Mouse (Mus musculus) cerebellum, adult 8-10 months (tissue): ENCODE measurements around the gene Sirt2.

ENCODE experiments used
- DNase-seq: peaks from one replicate; pipeline ENCODE4 v3.0.0; 2022

Gene Sirt2

DNA sequence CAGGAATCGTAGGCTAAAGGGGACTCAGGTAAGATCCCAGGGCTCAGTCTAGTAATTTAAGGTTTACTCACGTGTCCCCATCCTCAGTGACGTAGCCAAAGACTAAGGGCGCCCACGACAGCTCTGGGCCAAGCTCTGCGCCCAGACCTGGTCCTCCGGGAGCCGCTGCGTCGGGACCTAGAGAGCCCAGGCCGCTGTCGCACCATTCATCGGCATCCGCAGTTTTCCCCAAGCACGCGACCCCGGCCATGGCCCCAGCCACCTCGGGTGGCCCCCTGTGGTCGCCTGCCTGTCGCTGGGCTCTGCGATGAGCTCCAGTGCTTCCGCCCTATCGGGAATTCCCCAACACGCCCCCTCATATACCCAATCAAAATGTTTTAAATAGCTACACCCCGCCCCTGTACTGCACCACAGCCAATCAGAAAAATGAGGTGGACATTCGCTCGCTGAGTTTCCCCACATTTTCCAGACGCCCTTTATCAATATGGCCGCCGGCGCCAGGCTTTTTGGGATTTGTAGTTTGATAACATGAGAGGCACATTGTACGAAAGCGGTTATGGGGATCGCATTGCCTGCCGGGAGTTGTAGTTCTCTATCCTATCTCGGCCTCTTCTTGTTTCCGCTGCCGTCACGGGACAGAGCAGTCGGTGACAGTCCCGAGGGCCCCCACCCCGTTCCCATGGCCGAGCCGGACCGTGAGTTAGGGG lies at the start of gene Sirt2:
Gene Sirt2, plus strand, starts transcription at position 563 of the 707 bp plus-strand sequence.
- peak; percentile 97 for DNase-seq

- DNase-seq: no peak
Measured at GRCm38 (mm10) chr7:28717726-28718125, 48.8 kb upstream of the Sirt2 start.

- no peak for DNase-seq
Measured at GRCm38 (mm10) chr7:28719159-28719558, 47.4 kb upstream of the Sirt2 start.

- no peak for DNase-seq
Measured at GRCm38 (mm10) chr7:28719650-28720049, 46.9 kb upstream of the Sirt2 start.

DNA sequence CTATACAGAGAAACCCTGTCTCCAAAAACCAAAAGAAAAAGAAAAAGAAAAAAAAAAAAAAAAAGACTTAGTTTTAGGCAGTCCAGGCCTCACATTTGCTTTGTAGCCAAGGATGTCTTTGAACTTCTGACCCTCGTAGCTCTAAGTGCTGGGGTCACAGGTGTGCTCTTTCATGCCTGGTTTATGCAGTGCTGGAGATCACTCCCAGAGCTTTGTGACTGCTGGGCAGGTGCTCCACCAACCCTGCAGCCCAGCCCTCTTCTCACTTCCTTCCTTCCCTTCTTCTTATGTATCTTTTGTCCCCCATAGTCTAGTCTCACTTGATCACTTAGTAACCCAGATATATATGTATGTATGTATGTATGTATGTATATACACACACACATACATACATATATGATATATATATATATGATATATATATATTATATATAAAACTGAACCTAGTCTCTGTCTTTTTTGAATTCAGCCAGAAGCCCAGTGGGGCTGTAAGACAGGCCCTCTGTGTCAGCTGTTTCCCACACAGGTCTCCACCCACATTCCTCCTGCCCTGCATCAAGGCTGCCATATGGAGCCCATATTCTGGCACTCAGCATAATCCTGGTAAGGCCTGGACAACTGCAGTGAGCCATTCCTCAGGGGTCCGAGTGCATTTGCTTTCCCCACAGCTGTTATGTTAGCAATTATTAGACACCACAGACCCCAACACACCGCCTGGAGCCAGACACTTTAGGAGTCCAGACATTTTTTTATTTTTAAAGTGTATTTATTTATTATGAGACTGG lies 45.6 kb upstream of the Sirt2 start:
- no peak for DNase-seq

- DNase-seq: no peak
Measured at GRCm38 (mm10) chr7:28722079-28722478, 44.5 kb upstream of the Sirt2 start.

DNA sequence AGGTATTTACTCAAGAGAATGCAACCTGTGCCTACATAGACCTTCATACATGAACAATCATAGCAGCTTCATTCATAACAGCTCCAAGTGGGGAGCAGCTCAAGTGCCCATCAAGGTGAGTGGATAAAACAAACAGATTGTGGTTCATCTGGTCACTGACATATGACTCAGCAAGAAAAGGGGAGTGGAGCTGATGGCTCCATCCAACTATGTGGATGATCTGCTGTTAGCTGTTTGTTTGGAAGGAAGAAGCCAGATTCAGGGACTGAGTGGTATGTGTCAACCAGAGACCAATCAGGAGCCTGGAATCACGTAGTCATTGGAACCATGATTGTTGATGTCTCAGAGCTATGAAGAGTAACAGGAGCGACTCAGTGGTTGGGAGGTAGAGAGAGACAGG lies 41.9 kb upstream of the Sirt2 start:
- no peak for DNase-seq

- peak; percentile 84 for DNase-seq
Measured at GRCm38 (mm10) chr7:28726600-28726999, 39.9 kb upstream of the Sirt2 start.

GRCm38 (mm10) chr7:28727649-28728340 lies 38.7 kb upstream of the Sirt2 start:
- no peak for DNase-seq

- DNase-seq: peak; percentile 58
Measured at GRCm38 (mm10) chr7:28732341-28733142, 34.0 kb upstream of the Sirt2 start.

DNA sequence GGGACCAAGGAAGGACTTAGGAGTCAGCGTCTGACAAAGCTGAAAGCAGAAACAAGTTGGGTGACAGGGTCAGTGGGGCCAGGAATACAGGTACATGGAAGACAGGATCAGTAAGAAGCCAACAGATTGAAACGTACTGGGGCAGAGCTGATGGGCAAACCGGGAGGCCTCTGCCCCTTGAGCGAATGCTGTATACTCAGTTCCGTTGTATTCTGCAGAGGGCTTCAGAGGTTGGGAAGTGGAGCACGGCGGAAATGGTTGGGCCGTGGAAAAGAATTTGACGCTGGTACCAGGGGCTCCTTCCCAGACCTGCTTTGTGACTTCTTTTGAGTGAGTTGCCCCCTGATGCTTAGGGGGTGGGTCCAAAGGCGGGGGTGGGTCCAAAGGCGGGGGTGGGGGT lies 33.3 kb upstream of the Sirt2 start:
- DNase-seq: no peak

GRCm38 (mm10) chr7:28735701-28736100 lies 30.8 kb upstream of the Sirt2 start:
- DNase-seq: no peak

- no peak for DNase-seq
Measured at GRCm38 (mm10) chr7:28739829-28740228, 26.7 kb upstream of the Sirt2 start.

DNA sequence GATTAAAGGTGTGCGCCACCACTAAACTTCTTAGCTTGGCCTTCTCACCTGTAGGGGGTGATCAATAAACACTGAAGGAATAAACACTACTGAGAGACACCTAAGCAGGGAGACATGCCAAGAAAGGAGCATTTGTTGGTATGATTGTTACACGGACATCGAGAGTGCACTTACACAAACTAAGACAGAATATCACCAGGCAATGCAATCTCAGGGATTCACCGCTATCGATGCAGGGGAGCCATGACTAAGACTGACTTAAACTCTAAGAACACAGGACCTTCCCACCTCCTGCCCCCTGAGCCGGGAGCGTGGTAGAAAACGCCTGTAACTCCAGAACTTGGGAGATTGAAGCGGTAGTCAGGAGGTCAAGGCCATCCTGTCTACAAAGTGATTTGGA lies 25.6 kb upstream of the Sirt2 start:
- no peak for DNase-seq

- no peak for DNase-seq
Measured at GRCm38 (mm10) chr7:28741368-28741708, 25.2 kb upstream of the Sirt2 start.

GRCm38 (mm10) chr7:28741709-28742438 lies 24.7 kb upstream of the Sirt2 start, which contains the start of the genes Mrps12 and Sars2:
Mrps12 (minus strand) TSS chr7:28741820.
Sars2 (plus strand) TSS chr7:28741992.
- DNase-seq: peak; percentile 97

GRCm38 (mm10) chr7:28749935-28750334 lies 16.6 kb upstream of the Sirt2 start:
- DNase-seq: no peak

DNA sequence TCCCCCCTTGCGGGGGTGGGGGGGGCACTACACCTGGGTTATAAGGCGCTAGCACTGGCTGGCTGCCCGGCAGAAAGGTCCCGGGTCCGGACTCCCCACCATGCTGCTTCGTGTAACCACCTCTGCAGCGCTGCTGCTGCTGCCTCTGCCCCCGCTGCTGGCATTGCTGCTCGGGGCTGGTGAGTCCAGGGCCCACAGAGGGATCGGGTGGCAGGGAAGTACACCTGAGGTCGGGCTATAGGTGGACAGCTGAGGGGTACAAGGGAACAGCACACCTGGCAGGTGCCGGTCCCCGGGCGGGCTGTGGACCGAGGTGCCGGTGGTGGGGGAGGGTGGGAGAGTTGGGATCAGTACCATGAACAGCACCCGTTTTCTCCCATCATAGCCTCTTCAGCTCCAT lies 10.5 kb upstream of the Sirt2 start, which contains the start of gene Ccer2:
Gene Ccer2, plus strand, starts transcription at position 96 of the 400 bp plus-strand sequence.
- DNase-seq: no peak

DNA sequence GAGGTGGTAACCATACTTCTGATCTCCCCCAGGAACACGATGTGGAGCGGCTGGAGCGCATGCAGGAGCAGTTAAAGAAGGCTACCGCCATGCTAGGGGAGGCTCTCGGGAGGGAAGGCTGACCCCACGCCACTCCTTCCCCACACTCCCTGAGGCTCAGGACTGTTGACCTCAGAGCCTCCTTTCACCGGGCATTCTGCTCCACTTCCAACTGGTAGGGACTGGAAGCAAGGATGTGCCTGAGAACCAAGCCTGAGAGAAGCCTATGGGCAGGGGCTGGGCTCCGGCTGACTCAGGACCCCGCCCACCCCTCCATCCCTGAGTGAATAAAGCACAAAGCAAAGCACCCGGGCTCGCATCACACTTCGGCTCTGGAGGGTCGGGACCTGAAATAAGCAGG lies 7.9 kb upstream of the Sirt2 start:
- DNase-seq: no peak

DNA sequence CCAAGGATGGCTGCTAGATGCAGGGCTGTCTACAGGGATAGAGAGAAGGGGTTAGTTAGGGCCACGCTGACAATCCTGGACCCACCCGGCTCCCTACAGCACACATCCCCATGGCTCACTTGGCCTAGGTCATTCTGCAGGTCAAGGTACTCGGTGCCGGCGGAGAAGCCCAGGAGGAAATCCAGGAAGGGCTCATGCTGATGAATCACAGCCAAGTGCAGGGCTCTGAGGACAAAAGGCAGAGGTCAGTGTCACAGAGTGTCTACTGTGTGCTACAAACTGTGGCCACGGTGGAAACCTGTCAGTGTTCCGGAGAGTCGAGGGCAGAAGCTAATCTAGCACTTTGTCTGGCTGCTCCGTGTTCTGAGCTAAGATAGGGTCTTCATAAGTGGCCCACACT lies 4.6 kb upstream of the Sirt2 start:
- DNase-seq: no peak

- no peak for DNase-seq
Measured at GRCm38 (mm10) chr7:28765211-28765610, 1.3 kb upstream of the Sirt2 start.

DNA sequence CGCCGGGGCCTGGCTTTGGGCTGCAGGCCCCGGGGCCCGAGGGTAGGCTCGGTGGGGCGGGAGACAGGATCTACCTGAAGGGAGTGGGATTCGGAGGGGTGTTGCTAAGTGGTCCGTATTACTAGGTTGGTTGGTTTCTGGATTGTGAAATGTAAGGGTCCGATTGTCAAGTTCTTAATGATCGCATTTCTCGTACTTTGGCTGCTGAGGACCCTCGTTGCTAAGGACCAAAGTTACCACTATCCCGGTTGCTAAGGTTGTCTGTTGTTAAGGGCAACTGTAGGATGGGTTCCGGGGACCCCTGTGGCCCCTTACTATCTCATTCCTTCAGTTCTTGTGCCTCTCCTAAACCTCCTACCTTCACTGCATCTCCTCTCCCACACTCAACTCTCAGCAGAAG lies 375 bp downstream of the Sirt2 start:
- no peak for DNase-seq
